Mouse (Mus musculus) bone marrow macrophage, adult 2 months (primary cell): ENCODE measurements at regions not wholly inside any gene's neighbourhood (a gene's known extent, or its start where the extent isn't known, plus 50 kb on each side); places are given as distances from the start of the nearest gene placed in this dataset.

Source experiments
- H3K27ac ChIP-seq: 2 replicates; pipeline ENCODE4 v1.5.1; 2012; ENCODE audit warnings: low read depth, low read length; ENCODE audit not compliant: insufficient read depth
- H3K4me1 ChIP-seq: 2 replicates; pipeline ENCODE4 v1.6.1; 2012; ENCODE audit warnings: low read length; ENCODE audit not compliant: control insufficient read depth, insufficient read depth
- H3K4me3 ChIP-seq: 2 replicates; pipeline ENCODE4 v1.5.1; 2012; ENCODE audit warnings: mild to moderate bottlenecking, low read length, moderate library complexity; ENCODE audit not compliant: insufficient read depth
- CTCF ChIP-seq: IDR thresholded peaks from 2 replicates; pipeline ENCODE4 v1.5.1; 2012; ENCODE audit warnings: low read depth, mild to moderate bottlenecking, low read length, moderate library complexity
- POLR2A ChIP-seq: IDR thresholded peaks from 2 replicates; pipeline ENCODE4 v1.6.1; 2012; ENCODE audit warnings: mild to moderate bottlenecking, low read depth, low read length, borderline replicate concordance

DNA sequence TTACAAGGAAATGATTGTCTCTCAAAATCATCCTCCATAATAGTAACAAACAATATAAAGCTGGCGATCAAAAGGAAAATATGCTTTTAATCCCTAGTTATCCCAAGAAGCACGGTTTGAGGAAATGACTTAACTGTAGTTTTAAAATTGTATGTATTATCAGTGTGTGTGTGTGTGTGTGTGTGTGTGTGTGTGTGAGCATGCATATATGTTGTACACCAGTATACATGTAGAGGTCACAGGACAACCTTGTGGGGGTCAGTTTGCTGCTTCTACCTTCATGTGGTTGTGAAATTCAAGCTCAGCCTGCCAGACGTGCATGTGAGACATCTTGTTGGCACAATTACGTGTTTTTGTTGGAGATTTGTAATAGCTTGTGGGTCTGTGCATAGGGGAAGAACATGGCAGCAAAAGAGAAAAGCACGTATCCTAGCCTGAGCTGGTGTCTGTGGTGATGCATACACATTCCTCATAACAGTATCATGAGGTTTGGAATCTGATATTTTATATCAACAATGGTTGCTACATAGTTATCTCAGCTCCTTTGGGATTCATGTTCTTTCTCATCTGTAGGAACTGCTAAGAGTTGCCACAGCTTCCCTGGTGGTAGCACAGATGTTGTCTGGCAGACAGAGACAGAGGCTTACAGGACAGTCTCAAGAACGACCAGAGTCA lies 622.4 kb downstream of the Kcnj2 start:
- Histone ChIP-seq H3K4me1 (no peaks in the 10 kb centered on the region), H3K27ac (no peak overlapping the region), H3K4me3 (no peak overlapping the region)
- TF ChIP-seq CTCF (no peak), POLR2A (no peak)

DNA sequence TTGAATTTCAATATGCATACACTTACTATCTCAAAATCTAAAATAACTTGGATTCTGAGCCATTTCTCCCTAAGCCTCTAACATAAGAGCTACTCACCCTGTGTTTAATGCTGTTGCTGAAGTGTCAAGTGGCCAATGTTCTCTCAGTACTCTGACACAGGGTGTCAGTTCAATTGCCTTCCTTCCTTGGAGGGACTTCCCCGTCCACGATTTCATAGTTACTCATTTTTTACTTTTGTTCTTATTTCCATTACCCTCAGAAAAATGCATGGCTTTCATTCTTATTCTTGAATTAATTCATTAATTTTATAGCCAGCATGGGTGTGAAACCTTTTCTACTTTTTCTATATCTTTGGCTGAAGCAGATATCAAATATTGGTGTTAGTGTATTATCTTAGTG lies 623.9 kb downstream of the Kcnj2 start:
- no peak overlapping the region for H3K4me3 ChIP-seq
- H3K27ac ChIP-seq: no peak overlapping the region
- TF ChIP-seq POLR2A (no peak), CTCF (no peak)
- no peaks in the 10 kb centered on the region for H3K4me1 ChIP-seq

DNA sequence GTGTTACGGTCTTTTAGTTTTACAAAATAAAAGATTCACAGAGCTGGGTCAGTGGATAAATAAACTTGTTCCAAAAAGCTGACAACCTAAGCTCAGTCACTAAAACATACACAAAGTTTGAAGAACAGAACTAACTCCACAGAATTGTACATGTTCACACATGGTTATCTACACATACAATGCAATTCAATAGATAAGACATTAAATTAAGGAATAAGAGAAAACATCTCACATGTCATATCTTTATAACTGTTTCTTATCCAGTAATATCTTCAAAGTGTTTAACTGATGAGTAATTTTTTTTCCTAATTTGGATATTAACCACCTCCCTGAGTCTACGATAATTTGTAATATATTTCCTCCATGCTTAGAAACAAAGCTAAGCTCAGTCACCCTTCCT lies 625.5 kb downstream of the Kcnj2 start:
- no peak overlapping the region for H3K27ac ChIP-seq
- TF ChIP-seq CTCF (no peak), POLR2A (no peak)
- no peaks in the 10 kb centered on the region for H3K4me1 ChIP-seq
- H3K4me3 ChIP-seq: no peak overlapping the region

DNA sequence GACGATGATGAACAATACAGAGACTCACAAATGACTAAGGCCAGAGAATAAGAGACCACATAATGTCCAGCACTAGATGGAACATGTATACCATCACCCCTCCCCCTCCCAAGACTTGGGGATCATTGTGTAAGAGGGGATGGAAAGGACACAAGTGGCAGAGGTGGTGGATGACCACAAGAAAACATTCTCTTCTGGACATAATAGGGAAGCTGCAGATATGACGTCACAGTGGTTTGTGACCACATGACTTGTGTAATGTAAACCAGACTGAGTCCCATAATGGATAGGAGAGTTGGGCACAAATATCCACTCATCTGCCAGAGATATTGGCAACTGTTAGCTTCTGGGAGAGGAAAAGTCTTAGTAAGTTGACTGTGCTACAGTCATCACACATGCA lies 630.7 kb downstream of the Kcnj2 start:
- Histone ChIP-seq H3K4me1 (no peaks in the 10 kb centered on the region), H3K27ac (no peak overlapping the region), H3K4me3 (no peak overlapping the region)
- TF ChIP-seq CTCF (no peak), POLR2A (no peak)

DNA sequence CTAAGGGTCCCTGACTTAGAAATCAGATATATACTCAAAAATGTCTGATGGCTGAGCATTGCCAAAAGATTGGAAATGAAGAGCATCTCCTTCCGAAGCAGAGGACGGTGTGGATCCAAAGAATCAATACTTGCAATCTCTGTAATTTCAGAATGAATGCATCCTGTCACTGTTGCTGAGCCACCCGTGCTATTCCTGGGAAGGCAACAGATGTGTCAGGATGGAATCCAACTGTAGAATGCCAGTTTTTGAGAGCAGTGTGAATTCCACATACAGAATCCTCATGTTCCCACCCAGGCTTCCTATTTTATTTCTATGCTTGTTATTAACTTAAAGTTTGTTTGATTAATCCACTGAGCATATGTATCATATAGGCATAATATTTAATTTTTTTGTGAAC lies 633.9 kb downstream of the Kcnj2 start:
- no peak for TF ChIP-seq POLR2A
- TF ChIP-seq CTCF: no peak
- H3K4me1 ChIP-seq: no peaks in the 10 kb centered on the region
- no peak overlapping the region for H3K27ac ChIP-seq
- no peak overlapping the region for H3K4me3 ChIP-seq

DNA sequence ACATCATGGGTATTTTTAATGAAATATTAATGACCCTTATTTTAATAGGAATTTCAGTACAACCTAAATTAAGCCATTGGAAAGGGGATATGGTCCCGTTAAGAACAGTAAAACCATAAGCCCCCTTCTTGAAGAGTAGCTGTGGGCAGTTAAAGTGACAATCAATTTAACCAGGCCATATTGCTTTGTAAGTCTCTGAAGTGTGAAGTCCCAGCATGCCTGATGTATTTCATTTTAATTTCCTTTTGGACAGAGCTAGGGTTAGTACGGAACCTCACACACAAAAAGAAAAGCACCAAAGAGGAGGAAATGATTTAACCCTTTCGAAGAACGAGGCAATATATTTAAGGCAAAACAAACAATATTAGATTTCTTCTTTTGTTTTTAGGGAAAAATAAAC lies 640.9 kb downstream of the Kcnj2 start:
- no peaks in the 10 kb centered on the region for H3K4me1 ChIP-seq
- TF ChIP-seq POLR2A (no peak), CTCF (no peak)
- no peak overlapping the region for H3K27ac ChIP-seq
- H3K4me3 ChIP-seq: no peak overlapping the region

DNA sequence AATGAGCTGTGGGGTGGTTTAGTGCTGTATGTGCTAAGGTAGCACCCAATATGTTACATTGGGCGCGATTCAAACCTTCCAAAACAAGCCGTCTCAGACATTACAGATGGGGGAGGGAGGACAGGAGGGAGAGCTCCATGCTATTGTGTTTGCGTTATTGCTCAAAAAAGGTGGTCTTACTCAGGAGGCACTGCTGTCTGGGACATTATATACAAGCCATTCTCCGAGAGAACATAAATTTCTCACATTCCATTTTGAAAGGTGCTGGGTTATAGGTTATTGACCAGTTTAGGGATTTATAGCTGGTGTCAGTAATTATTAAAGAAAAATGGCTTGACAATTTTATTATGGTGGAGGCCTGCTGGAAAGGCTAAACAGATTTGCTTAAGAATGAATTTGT lies 649.4 kb downstream of the Kcnj2 start:
- TF ChIP-seq POLR2A (no peak), CTCF (no peak)
- Histone ChIP-seq H3K27ac (no peak overlapping the region), H3K4me3 (no peak overlapping the region), H3K4me1 (no peaks in the 10 kb centered on the region)

DNA sequence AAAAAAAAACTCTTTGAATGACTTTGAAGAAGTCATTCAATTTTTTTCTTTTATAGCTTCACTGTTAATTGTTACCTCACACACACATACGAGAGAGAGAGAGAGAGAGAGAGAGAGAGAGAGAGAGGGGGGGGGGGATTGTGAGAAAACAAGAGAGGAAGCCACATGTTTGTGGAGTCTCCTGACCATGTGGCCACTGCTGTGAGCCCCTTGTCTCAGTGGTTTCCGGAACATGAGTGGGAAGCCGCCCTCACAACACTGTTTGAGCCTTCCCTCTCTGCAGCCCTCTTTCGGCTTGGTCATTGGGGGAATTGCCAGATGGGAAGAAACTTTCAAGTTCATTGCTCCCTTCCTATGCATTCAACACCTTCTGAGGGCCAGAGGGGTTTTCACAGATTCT lies 656.3 kb downstream of the Kcnj2 start:
- Histone ChIP-seq H3K4me1 (no peaks in the 10 kb centered on the region), H3K27ac (no peak overlapping the region), H3K4me3 (no peak overlapping the region)
- no peak for TF ChIP-seq CTCF
- no peak for TF ChIP-seq POLR2A

DNA sequence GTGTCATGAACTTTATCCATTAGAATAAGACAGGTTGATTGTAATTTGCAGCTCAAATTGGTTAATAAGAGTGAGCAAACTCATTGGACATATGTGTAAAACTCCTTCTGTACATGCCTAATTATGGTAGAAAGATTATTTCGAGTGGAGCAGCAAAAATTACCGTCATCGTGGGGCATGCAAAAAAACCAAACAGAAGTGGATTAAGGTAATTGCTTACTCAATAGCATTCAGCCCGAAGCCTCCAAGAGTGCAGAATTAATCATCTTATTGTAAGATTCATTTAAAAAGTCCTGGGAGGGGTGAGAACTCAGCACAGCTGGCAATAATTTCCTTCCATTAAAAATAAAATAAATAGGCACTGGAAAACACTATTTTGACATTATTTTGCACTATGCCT lies 662.2 kb downstream of the Kcnj2 start:
- Histone ChIP-seq H3K4me1 (no peaks in the 10 kb centered on the region), H3K27ac (no peak overlapping the region), H3K4me3 (no peak overlapping the region)
- no peak for TF ChIP-seq POLR2A
- no peak for TF ChIP-seq CTCF

DNA sequence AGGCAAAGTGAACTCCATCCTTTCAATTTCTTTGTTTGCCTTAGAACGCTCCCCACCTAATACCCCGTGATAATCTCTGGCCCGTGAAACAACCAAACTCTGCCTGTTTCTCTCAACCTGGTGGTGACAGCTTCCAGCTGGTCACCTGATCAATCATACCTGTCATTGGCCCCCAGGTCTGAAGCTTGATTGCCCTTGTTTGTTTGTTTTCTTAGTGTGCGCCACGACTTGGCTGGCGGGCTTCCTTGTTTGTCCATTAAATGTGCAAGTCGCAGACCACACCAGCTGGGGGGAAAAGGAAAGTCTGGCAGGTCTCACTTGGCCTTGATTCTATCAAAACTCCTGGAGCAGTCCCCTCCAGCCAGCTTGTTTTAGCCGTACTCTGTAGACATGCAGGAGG lies 666.1 kb downstream of the Kcnj2 start:
- no peak for TF ChIP-seq CTCF
- Histone ChIP-seq H3K4me3 (no peak overlapping the region), H3K27ac (no peak overlapping the region), H3K4me1 (no peaks in the 10 kb centered on the region)

DNA sequence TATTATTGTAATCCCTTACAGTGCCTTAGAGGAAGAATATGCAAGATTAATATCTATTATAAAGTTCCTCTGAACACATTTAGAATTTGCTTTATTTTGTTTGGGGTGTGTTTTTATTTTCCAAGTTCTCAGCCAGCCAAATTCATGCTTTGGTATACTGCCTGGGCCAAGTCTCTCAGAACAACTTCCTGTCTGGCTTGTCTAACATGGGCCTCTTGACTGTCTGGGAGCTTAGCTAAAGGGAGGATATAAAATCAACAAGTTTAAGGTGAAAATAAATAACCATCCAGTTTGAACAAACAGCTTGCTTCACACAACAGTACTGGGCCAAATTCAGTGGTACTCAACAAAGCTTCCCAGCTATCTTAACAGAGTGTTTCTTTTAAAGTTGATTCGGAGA lies 669.5 kb downstream of the Kcnj2 start:
- Histone ChIP-seq H3K27ac (no peak overlapping the region), H3K4me3 (no peak overlapping the region), H3K4me1 (no peaks in the 10 kb centered on the region)
- TF ChIP-seq POLR2A (no peak), CTCF (no peak)
